Mouse (Mus musculus): ENCODE results near the gene Tob1. TPM values are rescaled to one million over a fixed set of nuclear protein-coding genes. Genes with fewer than 3 reads are reported as not detected.

The Tob1 gene
- total RNA-seq, 2 experiments from 2014 or later = 170 to 250 TPM

- no peak for DNase-seq (ENCODE audit: low spot score in 2 of 2)
Measured at GRCm38 (mm10) chr11:94261585-94262370, 50.5 kb downstream of the Tob1 start.

Other genes with a start within 250 kb of the Tob1 start
- 10 to 100 TPM; 72.2 to 90.6 TPM for gene Gm20390, start 243.2 kb upstream of the Tob1 start, total RNA-seq (2021)
- 10 to 100 TPM; 37.7 to 42.8 TPM for gene Nme1, start 242.9 kb upstream of the Tob1 start, total RNA-seq (2021)
- 100 to 1,000 TPM; 112 to 130 TPM for gene Spag9, start 215.4 kb upstream of the Tob1 start, total RNA-seq (2021)
- 1 to 10 TPM in 1 of 2 experiments, under 1 TPM in 1; 0.53 to 2.2 TPM for gene Wfikkn2, start 34.6 kb downstream of the Tob1 start, total RNA-seq (2021)
- gene Gm21885, start 70.4 kb downstream of the Tob1 start, total RNA-seq (2021) = not detected
- 10 to 100 TPM; 58.1 to 71.9 TPM for gene Luc7l3, start 110.5 kb downstream of the Tob1 start, total RNA-seq (2021)
- gene Ankrd40, start 116.5 kb downstream of the Tob1 start, total RNA-seq (2021) = 100 to 1,000 TPM; 149 to 159 TPM
- 1 to 10 TPM; 3.7 to 6.5 TPM for gene Abcc3, start 181.5 kb downstream of the Tob1 start, total RNA-seq (2021)

Measured in adrenal gland, adult 18-20 months (tissue).